Mouse (Mus musculus) retina, postnatal 7 days (tissue): ENCODE measurements around the gene Scimp.

Experiments
- DNase-seq: peaks from one replicate; pipeline ENCODE4 v3.0.0-alpha.2; 2012; ENCODE audit warnings: low read depth, low spot score

Scimp gene

DNA sequence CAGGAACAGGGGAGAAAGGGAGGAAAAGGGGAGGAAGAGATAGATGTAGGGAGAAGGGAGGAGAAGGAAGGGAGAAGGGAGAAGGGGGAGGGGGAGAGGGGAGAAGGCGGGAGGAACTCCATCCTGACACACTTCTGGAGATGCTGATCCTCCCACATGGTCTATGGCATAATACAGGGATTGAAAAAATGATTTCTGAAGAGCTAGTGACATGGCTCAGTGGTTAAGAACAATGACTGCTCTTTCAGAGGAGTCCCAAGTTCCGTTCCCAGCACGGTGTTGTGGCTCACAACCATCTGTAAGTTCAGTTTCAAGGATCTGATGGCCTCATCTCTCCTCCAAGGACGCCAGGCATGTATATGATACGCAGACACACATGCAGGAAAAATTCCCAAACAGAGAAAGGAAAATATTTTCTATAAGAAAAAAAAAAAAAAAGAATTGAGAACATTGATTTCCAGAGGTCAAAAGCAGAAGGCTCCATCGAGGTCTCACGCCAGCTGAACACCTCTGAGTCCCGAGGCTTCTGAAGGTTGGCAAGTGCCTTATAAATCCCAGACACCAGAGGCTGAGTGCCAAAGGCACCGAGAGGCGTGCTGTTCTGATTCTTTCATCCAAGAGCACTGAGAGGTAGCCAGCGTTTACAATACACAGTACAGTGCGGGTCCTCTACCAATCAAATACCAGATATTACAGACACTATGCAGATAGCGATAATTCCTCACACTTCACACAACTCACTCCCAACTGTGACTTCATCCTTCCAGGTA is 730 bp downstream of the Scimp start:
- DNase-seq = no peak

DNA sequence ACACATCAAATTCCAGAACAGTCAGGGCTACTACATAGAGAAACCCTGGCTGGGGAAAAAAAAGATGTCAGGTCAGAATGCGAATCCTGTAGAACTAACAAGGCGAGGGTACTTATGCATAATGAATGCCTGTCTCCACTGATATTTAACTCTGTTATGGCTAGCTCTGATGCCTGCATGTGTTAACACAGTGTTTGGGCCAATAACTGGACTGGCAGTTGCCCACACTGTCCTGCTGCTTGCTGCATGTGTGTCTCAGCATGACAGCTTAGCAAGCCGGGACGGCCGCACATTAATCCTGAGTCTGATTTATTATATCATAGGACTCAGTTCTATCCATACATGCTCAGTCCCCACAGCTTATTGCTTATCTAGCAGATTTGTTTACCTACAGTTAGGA is 1.3 kb downstream of the Scimp start:
- DNase-seq = no peak

DNA sequence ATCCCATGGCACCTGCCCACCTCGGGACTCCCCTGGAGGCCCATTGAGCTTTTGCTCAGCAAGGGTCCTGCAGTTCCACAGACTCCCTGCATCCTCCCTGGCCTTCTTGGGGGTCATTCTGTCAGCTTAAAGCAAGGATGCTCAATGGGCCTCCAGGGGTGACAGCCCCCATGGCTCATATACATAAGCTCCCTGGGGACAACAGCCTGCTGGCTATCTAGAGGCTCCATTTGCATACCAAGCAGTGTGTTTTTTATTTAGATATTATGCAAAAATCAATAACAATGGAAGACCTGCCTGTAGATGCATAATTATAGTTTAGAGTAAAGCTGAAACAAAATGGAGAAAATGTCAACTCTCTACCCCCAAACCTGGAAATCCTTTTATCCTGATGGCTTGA is 3.4 kb downstream of the Scimp start:
- DNase-seq = no peak

DNA sequence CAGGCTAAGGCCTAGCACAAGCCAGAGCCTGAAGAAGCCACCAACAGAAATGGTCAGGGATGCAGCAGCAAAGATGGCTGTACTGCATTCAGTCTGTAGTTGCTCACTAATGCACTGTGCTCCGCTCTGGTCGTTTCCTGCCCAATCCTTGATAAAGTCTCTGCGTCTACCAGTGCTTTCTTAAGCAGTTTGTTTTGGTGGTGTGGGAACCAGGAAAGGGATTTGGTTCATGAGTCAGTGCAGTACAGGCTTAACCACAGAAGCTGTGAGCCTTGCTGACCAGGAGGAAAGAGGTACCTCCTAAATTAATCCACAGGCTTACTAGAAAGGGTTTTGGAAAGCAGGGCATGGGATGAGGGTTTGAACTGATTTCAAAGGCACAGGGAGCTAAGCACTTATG is 4.3 kb downstream of the Scimp start:
- DNase-seq = no peak

DNA sequence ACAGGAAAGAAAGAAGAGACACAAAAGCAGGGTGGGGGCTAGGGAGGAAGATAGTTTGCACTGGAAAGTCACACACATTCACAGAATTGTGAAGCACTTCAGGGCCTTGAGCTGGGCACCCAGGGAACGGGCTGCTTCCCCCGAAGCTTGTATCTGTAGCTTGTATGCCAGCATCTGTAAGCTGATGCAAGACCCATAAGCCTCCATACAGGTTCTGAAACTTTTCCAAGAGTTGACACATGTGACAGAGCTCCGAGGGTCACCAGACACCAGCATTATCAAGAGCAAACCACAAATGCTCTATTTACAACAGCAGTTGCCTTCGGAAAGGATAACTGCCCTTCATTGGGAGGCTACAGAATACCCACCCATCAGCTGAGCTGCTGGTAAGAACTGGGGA is 4.8 kb downstream of the Scimp start:
- no peak for DNase-seq

DNA sequence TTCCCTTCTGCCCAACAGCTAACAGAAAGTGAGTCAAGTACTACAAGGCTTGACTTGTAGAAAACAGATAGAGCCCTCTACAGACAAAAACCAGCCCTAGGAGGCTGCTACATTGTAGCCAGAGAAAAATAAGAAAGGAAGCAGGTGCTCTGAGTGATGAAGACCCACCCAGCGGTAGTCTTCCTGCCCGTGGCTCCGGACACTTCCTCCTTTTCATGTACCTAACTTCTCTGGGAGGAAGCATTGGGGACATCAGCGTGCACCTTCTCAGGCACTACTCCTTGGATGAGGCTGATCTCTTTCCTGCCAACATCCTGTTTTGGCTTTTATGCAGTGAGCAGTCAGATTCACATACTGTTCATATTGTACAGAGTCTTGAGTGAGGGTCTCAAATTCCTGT is 5.7 kb downstream of the Scimp start:
- no peak for DNase-seq

DNA sequence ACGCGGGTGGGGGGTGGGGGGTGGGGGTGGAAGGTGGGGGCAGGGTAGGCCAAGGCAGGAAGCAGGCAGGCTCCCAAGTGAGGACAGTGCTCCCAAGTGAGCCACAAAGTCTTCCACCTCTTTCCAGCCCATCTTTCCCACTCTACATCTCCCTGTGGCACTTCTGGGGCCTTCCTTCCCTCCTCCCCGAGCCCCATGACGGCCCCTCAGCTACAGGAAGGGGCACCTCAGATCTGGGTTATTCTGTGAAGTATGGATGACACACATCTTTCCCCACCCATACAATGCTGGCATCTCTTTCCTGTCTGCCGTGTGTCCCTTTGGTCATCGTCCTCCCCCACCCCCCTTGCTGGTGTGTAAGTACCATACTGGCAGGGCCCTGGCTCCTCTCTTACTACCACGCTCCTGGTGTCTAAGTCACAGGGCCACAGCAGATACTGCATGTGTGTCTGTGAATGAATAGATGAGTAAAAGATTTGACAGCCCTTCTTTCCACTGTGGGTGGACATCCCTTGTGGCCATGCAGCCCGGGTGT is 6.7 kb downstream of the Scimp start:
- no peak for DNase-seq

DNA sequence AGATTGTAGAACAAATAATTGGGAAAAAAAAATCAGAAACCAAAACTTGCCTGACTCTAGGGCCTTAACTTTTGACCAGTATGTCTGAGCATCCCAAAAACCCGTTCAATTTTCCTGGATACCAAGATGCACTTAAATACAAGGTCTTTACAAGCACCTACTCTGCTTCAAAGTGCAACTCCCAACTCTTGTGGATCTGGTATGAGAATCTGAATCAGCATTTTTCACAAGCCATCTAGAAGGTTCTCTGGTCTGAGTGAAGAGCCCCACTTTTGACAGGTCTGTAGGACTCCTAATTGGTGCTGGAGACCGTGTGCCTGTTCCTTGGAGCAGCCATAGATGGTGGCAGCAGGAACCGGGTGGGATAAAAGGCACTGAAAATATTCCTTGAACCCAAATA is 8.0 kb downstream of the Scimp start:
- DNase-seq = no peak

DNA sequence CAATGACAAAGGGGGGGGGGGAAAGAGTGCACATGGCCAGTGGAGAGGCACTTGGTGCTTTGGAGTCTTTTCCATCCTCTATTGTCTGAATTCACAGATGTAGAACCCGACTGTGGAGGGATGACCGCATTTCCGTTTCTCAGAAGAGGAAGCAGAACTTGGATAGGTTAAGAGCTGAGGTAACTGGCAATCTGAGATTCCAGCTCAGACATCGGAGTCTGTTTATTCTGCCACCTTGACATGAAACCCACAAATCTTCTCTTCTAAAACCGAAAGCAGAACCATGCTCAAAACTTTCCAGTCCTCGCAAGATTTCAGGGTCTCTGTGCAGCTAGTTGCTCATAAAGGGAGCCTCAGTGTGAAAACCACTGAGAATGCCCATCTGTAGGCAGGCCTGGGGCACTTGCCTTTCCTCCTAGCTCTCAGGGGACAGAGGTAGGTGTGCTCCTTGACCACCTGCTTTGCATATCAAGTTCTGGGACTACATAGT is 8.6 kb downstream of the Scimp start:
- DNase-seq = no peak

DNA sequence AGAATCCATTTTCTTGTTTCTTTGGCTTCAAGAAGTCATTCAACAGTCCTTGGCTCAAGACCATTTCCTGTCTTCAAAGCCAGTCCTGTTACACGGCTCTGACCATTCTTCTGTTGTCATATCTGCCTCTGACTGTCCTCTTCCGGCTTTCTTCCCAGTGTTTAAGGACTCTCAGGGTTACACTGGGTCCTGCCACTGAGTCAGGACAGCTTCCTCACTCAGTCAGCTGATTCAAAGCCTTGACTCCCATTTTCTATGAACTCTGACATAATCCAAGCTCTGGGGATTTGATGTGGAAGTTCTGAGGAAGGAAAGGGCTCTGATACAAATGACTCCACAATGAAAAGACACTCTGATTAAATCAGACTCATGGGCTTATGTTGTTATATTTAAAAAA is 9.5 kb downstream of the Scimp start:
- no peak for DNase-seq

DNA sequence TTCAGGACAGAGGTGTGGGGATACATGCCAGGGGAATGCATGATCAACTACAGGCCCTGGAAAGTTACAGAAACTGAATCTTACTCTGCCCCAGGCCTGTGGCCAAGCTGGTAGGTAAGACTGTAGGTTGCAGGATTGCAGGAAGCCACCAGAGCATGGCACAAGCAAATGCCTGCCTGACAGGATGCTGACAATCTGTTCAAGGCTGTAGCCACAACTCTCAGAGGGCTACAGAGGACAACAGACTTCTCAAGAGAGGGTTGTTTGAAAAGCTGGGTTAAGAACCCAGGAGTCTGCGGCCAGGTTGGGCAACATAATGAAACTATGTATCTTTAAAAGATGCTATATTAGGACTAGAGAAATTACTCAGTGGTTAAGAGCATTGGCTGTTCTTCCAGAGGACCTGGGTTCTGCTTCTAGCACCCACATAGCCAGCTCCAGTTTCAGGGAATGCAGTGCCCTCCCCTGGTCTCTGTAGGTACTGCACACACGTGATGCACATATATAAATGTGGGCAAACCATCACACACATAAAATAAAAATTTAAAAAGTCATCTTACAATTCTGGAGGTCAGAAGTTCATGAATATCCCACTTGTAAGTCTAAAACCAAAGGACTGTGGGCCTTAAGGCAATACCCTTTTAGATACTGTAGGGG is 10.1 kb downstream of the Scimp start:
- DNase-seq = no peak

DNA sequence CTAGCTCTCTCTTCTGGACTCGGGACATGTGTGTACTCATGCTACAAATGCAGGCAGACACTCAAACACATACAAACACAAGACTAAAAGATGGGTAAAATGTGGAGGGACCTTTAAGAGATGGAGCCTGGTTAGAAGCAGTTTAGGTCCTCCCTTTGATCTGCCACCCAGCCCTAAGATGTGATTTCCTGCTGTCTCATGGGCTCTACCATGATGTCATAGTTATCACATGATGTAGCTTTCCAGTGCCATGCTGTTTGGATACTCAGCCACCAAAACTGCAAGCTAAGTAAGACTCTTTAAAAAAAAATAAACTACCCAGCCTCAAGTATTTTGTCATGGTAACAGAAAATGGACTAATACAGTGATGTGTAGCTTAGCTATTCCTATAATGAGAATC is 20.0 kb downstream of the Scimp start:
- DNase-seq = no peak

DNA sequence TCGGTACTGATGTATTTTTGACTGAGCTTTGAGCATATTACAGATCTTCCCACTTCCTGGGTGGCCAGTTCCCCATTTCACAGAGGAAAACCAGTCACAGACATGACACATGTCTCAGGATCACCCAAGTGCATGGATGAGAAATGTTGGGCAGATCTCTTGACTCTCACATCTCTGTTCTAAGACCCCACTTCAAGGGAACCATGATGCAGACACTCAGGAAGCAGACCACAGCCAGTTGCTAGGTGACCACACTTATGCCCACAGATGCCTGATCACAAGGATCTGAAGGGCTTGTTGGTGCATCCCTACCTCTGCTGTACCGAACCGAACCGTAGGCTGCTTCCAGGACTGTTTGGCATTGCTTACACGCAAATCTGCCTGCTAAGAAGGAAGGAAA is 20.7 kb downstream of the Scimp start:
- DNase-seq = no peak

DNA sequence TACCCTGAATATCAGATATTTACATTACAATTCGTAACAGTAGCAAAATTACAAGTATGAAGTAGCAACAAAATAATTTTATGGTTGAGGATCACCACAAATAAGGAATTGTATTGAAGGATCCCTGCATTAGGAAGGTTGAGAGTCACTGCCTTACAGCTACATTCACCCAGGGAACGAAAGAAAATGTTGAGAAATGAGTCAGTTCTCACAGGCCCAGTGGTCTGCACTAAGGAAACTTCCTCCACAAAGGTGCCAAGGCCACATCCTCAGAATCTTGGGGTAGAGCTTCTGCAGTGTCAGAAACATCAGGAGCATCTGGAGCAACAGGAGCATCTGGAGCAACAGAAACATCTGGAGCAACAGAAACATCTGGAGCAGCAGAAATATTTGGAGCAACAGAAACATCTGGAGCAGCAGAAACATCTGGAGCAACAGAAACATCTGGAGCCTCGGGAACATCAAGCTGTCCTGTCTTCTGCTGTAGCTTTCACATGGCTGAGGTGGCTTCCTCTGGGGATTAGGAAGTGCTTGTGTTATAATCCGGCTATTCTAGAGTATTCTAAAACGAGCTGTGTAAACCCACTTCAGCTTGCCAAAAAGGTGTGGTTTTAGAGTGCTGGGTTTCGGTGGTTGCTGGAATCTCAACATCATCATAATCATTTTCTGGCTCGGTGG is 21.4 kb downstream of the Scimp start:
- DNase-seq = no peak

DNA sequence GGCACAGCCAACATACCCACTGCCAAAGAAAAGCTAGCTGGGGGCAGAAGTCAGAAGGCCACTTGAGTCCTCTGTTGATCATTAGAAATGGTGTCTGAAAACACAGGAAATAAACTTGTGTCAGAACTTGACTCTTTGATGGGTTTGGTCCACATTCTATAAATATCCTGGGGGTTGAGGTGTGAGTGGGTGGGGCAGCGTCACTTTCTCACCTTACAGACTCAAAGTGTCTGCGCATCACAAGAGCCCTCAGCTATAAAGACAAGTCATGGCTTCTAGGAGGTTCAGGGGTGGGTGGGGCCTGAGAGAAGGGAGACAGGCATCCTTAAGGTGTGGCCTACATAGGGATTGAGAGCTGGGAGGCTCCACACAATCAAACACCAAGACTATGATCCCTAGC is 22.0 kb downstream of the Scimp start:
- no peak for DNase-seq

DNA sequence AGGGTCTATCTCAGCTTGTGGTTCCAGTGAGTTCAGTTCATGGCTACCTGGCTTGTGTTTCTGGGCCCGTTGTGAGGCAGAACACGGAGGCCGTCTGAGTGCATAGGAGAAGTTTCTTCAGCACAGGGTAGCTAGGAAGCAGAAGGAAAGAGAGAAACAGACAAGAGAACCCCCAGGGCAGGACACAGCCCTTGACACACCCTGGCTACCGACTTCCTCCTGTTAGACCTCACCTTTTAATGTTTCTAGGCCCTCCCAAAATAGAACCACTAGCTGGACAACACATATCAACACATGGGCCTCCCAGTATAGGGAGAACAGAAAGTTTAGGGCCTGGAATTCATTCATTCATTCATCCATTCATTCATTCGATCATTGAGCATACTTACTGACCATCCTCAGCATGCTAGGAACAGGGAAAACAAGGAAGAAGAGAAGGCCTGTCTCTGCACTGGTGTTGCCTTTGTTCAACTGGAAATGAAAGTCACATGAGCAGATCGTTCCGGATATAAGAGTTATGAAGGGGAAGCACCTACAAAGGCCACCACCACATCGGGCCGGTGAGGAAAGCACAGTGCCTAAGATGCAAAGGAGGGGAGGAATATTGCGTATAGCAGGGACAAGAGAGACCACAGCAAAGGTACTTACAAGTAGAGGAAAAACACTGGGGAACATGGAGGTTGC is 23.3 kb downstream of the Scimp start:
- DNase-seq = no peak

DNA sequence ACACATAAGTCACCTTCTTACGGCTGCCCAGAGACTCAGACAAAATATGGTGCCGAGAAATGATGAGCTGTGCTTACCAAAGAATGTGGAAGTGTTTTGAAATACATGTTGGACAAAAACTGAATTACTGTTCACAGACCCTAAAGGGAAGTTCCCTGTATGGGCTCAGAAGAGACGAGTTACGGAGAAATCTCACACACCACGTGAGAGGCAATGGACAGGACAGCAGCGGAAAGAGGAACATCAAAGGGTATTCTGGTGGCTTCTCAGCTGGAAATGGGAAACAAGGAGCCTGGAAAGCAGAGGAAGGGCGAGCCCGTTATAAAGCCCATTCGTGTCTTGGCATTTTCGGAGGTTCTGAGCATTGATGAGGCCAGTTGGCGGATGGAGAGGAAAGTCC is 25.3 kb downstream of the Scimp start:
- no peak for DNase-seq

DNA sequence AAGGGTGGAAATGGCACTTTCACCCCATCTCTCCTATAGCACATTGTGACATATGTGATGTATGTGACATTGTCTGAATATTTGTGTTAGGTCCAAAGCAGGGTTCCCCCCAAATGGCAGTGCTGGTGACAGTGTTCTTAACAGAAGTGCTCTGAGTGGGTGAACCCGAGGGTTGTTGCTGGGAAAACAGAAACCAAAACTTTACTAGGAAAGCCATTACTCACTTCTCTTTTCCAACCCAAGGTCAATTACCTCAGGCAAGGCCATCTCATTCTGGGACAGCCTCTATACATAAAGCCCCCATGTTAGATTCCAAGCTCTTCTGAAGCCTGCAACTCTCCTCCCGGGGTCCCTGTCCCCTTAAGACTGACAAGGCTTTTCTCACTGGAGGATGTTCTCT is 26.5 kb downstream of the Scimp start:
- no peak for DNase-seq

DNA sequence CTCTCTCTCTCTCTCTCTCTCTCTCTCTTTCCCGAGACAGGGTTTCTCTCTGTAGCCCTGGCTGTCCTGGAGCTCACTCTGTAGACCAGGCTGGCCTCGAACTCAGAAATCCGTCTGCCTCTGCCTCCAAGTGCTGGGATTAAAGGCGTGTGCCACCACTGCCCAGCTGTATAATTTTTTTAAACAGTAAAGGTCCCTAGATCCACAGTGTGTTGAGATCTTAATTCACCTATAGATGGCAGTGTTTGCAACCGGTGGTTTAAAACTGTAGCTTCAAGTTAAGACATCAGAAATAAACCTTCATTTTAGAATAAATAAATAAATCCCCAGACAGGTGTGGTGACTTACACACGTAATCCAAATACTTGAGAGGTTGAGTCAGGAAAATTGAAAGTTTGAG is 34.3 kb downstream of the Scimp start:
- peak; percentile 25 for DNase-seq

DNA sequence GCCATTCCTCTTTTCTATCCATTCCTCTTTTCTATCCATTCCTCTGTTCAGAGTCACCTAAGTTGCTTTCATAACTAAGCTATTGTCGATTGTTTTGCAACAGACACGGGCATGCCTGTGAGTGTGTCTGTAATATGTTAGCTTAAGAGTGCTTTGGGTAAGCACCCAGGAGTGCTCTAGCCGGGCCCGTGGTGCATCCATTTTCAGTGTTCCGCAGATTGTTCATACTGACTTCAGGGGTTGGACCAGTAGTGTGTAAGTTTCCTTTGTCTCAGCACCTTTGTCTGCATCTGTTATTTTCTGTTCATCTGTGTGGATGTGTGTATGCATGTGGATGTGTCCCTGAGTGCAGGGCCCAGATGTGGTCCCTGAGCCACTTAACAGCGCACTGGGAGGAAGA is 34.8 kb downstream of the Scimp start:
- no peak for DNase-seq

DNA sequence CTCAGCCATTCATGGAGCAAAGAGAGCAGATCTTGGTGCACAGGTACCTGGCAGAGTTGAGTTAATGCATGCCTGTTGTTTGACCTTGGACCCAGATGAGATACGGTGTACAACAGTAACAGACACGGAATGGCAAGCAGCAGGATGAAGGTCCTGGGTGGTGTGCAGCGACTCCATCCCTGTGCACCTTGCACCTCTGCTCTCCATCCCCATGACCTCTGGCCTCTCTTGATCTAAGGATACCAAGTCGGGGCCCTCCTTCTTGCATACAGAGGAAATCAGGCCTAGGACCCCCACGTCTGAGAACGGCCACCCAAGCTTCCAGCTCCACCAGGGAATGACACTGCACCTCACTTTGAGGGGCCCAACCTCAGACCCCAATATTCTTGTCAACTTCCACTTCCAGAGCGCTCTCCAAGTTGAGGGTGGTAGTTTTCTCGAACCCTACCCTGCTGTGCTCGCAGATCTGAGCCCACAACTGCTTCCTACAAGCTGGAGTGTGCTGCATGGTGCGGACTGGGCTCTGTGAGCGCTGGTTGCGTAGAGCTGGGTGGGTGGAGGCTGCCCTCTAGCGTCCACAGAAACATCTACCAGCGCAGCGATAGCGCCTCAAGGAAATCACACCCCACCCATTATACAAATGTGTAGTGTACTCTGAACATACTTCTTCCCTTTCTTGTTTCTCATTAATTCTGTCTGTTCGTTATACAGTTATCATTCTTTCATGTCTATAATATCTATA is 35.4 kb downstream of the Scimp start:
- peak; percentile 51 for DNase-seq
